Mouse (Mus musculus) liver, postnatal 0 days (tissue): ENCODE results near the gene Hes6.

Experiments used
- CTCF ChIP-seq: sonication (generic); IDR thresholded peaks from 2 replicates; pipeline ENCODE4 v1.5.1; 2016; ENCODE audit warnings: antibody characterized with exemption, low read depth
- EP300 ChIP-seq: IDR thresholded peaks from 2 replicates; pipeline ENCODE4 v1.6.1; 2016; ENCODE audit warnings: antibody characterized with exemption, low read depth, mild to moderate bottlenecking

DNA sequence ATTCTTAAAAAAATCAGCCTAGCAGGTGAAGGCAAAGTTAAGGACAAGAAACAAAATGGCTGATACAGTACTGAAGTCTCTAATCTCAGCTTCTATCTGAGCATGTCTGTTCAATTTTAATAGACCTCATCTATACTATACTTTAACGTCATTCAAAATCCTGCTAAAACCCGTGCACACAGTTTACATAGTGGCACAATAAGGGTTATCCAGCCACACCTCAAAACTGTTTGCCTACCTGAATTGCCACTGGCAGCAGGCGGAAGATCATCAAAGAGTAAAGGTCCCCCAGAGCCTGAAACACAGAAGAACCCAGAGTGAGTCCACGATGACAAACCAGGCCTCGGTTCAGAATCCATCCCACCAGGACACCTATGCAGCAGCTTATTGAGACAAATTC lies 23.5 kb downstream of the Hes6 start:
- no peak for TF ChIP-seq CTCF
- TF ChIP-seq EP300 = no peak
